Mouse (Mus musculus): ENCODE measurements around the gene Gm37240.
A peak's percentile ranks its signal among the peaks of the same experiment; 100 is the strongest.

Gm37240 gene

DNA sequence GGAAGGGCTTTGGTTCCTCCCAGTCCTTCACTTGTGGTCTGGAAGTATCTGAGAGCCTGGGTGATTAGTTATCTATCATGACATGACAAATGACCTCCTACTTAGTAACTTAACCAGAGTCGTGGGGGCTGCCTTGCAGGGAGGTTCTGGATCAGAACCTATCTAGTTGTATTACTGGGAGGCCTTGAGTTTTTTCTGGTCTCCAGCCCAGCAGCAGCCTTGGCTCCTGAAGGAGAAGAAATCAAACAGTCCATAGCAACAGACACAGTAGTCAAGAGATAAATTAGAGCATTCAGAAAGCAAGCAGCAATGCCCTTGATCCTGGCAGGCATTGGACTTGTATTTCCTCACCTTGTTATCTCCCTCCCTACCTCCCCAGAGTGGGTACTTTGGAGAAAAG, 722.4 kb downstream of the Gm37240 start:
- DNase-seq, result no peak

DNA sequence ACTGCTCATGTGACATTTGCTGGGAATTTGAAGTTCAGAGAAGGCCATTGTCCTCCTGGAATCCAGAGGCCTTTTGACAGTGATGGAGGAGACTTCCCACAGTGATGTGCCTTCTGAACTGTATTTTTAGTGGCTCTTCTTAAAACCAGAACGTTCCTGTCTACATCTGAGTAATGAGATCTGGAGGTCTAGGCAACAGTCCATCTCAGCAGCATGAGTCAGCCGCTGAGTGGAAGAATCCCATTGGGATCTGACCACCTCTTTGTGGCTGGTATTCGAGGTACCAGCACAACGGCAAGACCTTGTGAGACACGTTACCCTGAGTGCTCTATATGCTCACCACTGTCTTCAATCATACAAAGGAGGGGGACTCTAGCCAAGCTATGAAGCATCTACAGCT, 723.9 kb downstream of the Gm37240 start:
- no peak for DNase-seq

DNA sequence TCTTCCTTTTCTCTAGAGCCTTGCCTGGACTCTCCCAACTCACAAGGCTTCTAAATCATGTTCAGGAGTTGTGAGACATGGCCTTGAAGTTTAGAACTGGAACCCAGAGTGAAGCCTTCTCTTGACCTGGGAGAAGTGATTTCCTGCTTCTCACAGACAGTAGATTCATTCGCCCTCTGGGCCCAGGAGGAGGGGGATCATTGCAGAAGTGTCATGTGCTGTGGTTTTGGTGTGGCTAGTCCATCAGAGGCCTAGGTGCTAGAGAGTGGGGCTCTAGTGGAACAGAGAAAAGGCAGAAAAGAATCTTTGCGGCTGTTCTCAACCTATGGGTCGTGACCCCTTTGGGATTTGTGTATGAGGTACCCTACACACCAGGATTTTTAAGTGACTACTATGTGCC, 724.9 kb downstream of the Gm37240 start:
- DNase-seq, result no peak

DNA sequence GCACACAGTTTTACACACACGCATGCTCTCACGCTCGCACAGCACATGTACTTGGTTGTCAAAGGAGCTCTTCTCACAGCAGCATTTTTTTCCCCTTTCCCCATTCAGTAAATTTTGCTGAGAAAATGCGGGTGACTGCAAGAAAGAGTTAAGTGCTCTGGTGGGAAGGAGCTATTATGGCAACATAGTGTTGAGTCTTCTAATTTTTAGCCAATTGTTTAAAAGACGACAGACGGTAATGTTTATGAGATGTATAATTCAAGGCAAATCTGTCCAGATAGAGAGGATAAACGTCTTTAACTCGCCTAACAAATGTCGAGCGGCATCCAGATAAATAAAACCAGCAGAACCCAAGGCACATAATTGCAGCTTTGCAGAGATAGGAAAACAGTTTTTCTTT, 726.5 kb downstream of the Gm37240 start:
- no peak for DNase-seq

DNA sequence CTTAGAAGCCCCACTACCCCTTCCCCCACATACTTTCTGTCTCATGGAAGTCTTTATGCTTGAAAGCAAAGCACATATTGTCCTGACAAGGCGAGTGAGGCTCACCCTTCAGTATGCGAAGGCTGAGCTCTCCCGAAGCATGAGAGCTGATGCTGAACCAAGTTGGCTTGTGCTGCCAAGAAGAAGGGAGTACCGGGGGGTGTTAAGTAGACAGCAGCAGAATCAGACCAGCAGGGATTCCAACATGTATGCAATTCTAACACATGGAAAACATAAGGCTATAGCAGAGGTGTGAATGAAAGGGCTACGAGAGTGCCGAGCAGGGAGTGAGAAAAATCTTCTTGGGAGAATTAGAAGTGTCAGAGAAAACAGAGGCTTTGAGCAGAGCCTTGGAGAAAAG, 727.7 kb downstream of the Gm37240 start:
- no peak for DNase-seq

DNA sequence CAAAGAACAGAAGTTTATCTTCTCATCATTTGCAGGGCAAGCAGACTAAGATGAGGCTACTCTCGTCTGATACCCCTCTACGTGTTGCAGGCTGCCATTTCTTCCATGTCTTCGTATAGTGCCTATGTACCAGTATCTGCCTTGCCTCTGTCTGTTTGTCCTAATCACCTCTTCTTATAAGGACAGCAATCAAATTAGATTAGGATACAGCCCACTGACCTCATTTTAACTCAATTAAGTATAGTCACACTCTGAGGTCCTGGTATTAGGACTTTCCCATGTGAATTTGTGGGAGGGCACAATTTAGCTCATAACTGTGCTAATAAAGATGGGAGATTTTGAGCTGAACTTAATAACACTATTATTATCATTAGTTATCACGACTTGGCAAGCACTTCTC, 738.5 kb downstream of the Gm37240 start:
- DNase-seq, result no peak

GRCm38 (mm10) chr3:85148038-85148550, 739.2 kb downstream of the Gm37240 start:
- DNase-seq, result no peak

- DNase-seq, result no peak
Measured at GRCm38 (mm10) chr3:85145568-85145967, 741.8 kb downstream of the Gm37240 start.

GRCm38 (mm10) chr3:85145076-85145475, 742.2 kb downstream of the Gm37240 start:
- no peak for DNase-seq

GRCm38 (mm10) chr3:85144425-85144824, 742.9 kb downstream of the Gm37240 start:
- DNase-seq, result no peak

DNA sequence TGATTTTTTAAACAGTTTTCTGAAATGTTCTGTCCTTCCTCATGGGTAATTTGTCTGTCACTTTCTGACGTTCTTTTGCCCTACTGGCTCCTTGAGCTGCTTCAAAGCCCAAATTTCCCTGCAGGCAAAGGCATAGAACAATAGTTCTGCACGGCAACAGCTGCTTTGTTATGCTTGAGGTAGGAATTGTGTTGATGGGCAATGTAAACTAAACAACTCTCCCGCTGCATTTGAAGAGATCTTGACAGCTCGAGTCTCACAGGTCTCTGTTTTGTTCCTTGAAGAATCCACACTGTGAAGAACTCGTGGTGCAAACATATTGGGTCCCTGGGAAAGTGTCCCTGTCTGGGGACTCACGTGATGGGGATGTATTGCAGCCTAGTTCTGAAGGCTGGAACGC, 746.8 kb downstream of the Gm37240 start:
- no peak for DNase-seq

GRCm38 (mm10) chr3:85138407-85138806, 748.9 kb downstream of the Gm37240 start:
- no peak for DNase-seq

- DNase-seq, result no peak
Measured at GRCm38 (mm10) chr3:85133561-85133960, 753.8 kb downstream of the Gm37240 start.

- DNase-seq, result no peak
Measured at GRCm38 (mm10) chr3:85131878-85132277, 755.4 kb downstream of the Gm37240 start.

DNA sequence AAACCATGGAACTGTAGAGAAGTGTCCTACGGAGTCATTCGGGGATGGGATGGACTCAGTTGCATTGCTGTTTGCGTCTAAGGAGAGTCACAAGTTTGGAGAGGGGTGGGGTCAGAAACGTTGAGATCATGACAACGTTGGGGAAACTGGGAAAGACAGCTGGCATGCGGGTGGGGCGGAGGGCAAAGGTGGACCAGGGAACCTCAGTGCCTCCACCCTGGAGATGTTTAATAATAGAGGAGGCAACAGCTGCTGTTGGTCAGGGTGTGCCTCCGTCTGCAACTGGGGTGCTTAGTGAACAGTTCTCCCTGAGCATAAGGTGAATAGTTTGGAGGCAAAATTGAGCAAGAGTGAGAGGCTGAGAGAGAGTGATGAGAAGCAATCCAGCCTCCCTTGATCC, 758.8 kb downstream of the Gm37240 start:
- no peak for DNase-seq

DNA sequence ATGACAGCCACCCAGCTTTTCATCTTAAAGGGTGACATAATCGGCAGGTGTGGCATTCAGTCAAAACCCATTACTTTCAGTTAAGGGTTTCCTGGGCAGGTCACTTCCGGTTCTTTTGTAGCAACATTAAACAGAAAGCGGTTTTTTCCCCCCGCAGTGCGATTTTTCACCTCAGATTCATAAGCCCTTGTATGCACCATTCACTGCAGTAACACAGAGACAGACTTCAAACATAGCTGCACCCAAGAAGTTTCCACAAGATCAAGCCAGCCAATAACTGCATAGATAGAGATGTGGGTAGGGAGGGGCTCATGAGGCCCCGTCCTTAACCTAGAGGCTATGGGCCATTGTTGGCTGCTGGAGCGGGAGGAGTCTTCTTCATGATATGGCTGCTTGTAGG, 760.3 kb downstream of the Gm37240 start:
- no peak for DNase-seq

GRCm38 (mm10) chr3:85125471-85125870, 761.8 kb downstream of the Gm37240 start:
- DNase-seq, result no peak

DNA sequence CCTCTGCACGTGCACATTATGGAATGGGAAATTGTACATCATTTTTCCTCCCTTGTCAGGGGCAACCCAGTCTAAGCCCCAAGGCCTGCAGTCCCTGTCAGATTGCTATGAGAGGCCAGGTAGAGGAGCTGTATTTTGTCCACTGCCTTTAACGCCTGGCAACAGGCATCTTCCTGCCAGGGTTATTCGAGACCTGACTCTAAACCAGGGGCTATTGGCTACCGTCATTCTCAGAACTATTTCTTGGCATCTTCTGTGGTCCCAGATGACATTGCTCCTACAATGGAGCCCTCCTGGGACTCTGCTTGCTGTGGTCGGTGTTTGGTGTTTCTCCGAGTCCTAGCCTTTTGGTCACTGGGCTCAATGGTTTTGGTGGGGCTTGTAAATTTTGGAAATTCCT, 762.4 kb downstream of the Gm37240 start:
- DNase-seq, result no peak

- DNase-seq, result no peak
Measured at GRCm38 (mm10) chr3:85124410-85124809, 762.9 kb downstream of the Gm37240 start.

GRCm38 (mm10) chr3:85117702-85118101, 769.6 kb downstream of the Gm37240 start:
- DNase-seq, result no peak

DNA sequence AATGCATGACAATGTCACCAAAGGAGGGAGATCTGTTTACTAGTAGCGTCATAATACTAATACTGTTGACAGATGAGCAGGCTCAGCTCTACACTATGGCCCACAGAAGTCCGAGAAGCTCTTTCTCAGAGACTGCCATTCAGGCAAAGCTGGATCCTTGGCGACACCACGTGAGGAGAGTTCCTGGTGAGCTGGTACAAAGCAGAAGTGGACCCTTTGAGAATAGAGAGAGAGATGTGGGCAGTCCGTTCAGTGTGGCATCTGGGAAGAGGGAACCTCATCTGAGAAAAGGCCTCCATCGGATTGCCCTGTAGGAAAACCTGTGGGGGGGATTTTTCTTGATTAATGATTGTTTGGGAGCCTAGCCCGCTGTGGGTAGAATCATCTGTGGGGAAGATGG, 770.3 kb downstream of the Gm37240 start:
- DNase-seq, result no peak

GRCm38 (mm10) chr3:85115959-85116543, 771.3 kb downstream of the Gm37240 start:
- peak; percentile 10 for DNase-seq

DNA sequence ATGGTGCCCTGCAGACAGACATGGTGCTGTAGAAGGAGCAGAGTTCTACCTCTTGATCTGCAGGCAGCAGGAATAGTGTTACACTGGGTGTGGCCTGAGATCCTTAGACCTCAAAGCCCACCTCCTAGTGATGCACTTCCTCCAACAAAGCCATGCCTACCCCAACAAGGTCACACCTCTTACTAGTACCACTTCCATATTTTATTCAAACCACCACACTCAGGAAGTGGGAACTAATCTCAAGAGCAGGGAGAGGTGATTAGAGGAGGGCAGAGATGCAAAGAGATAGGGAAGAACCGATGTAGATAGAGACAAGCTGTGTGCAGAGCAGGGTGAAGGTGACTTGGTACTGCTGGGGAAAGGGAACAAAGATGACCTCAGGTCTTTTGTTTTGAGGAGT, 773.8 kb downstream of the Gm37240 start:
- DNase-seq, result no peak

- no peak for DNase-seq
Measured at GRCm38 (mm10) chr3:85110762-85111161, 776.6 kb downstream of the Gm37240 start.

DNA sequence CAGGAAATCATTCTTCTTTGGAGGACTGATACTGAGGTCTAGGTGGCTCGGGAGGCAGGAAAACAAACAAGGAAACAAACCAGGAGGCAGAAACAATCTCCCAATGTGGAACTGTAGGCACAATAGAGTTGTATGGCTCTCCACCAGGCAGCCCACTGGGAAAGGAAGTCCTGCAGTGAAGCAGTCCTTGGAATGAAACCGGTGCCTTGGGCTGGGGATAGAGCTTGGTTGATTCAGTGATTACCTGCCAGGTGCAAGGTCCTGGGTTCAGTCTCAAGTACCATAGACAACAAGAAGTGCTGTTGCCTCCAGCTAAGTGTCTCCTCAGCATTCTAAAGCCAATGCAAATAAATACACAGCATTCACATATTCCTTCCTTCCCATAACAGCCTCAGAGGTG, 778.1 kb downstream of the Gm37240 start:
- DNase-seq, result no peak

- DNase-seq, result no peak
Measured at GRCm38 (mm10) chr3:85108396-85108795, 778.9 kb downstream of the Gm37240 start.
